Comparison of ENCODE assay signal across 8 mouse cellular contexts in genomic region chr1:87270641-87271467, GRCm38 (mm10). TPM values are rescaled to one million over a fixed set of nuclear protein-coding genes. Genes with fewer than 3 reads are reported as not detected.
DNase-seq lines count a peak whose midpoint lies in the region; TF ChIP-seq lines count a peak whose summit lies in the region.

No protein-coding gene starts in this region.

- TF ChIP-seq CTCF in brain, embryonic 14.5 days (IDR thresholded peaks at IDR 0.05; ENCODE audit: borderline replicate concordance, extremely low read depth, insufficient read depth, insufficient read length): no peak

- TF ChIP-seq POLR2A in brain, embryonic 14.5 days (IDR thresholded peaks at IDR 0.05; ENCODE audit: borderline replicate concordance, extremely low read depth, insufficient read depth, insufficient read length, poor library complexity, severe bottlenecking): no peak

- DNase-seq in adrenal gland, postnatal 10 days: peak; percentile 50
- no peak for DNase-seq in adrenal gland, adult 18-20 months (ENCODE audit: low spot score in 2 of 2)
- peak; percentile 57 for DNase-seq in brain, embryonic 14.5 days (ENCODE audit: low read depth)
- peak; percentile 64 for DNase-seq in gastrocnemius, postnatal 25 days
- peak; percentile 42 for DNase-seq in kidney, postnatal 10 days
- peak; percentile 63 for DNase-seq in testis, postnatal 10 days (ENCODE audit: low spot score)
- no peak for DNase-seq in cerebellum, postnatal 4 days (ENCODE audit: low spot score in 2 of 2)
- DNase-seq in left cerebral cortex, adult 18-20 months (ENCODE audit: low spot score in 2 of 2): no peak

RNA-seq across cellular contexts. Expression of gene Efhd1, which starts 6.7 kb away (rescaled TPM):
- 100 to 1,000 TPM; 121 to 185 TPM for total RNA-seq in adrenal gland, postnatal 10 days (2021)
- total RNA-seq in adrenal gland, adult 18-20 months (2021): 100 to 1,000 TPM; 329 to 423 TPM
- 1.2 and 1.5 TPM in 2 replicates for polyA plus RNA-seq in brain, embryonic 14.5 days (2012; rRNA removed)
- total RNA-seq in gastrocnemius, postnatal 25 days (2021): 1 to 10 TPM; 6.4 to 8.5 TPM
- total RNA-seq in left cerebral cortex, adult 18-20 months (2021): 10 to 100 TPM; 12.6 to 14.7 TPM

RNA-seq across cellular contexts. Expression of gene Gigyf2, which starts 55.9 kb away (rescaled TPM):
- total RNA-seq in adrenal gland, postnatal 10 days (2021): 10 to 100 TPM; 57.5 to 70.6 TPM
- total RNA-seq in adrenal gland, adult 18-20 months (2021): 100 to 1,000 TPM in 1 of 2 experiments, 10 to 100 TPM in 1; 79.7 to 101 TPM
- 58.2 and 75.1 TPM in 2 replicates for polyA plus RNA-seq in brain, embryonic 14.5 days (2012; rRNA removed)
- 10 to 100 TPM; 31.6 to 34.7 TPM for total RNA-seq in gastrocnemius, postnatal 25 days (2021)
- 100 to 1,000 TPM; 133 to 144 TPM for total RNA-seq in left cerebral cortex, adult 18-20 months (2021)

RNA-seq across cellular contexts. Expression of gene Eif4e2, which starts 57.1 kb away (rescaled TPM):
- 10 to 100 TPM; 90.6 to 91.7 TPM for total RNA-seq in adrenal gland, postnatal 10 days (2021)
- 10 to 100 TPM; 76.6 to 85.7 TPM for total RNA-seq in adrenal gland, adult 18-20 months (2021)
- polyA plus RNA-seq in brain, embryonic 14.5 days (2012; rRNA removed): 52.7 and 79.7 TPM in 2 replicates
- total RNA-seq in gastrocnemius, postnatal 25 days (2021): 10 to 100 TPM; 49.6 to 51.7 TPM
- 10 to 100 TPM; 57.5 to 58.6 TPM for total RNA-seq in left cerebral cortex, adult 18-20 months (2021)

Comparison
In these comparisons a context has a peak if more than half of its experiments do, and no peak if none do; other contexts are left out.
1. DNase-seq: peak in adrenal gland, postnatal 10 days (single experiment), brain, embryonic 14.5 days (single experiment), gastrocnemius, postnatal 25 days (single experiment), kidney, postnatal 10 days (single experiment) and testis, postnatal 10 days (single experiment); none in adrenal gland, adult 18-20 months (0 of 2), cerebellum, postnatal 4 days (0 of 2) and left cerebral cortex, adult 18-20 months (0 of 2).
2. RNA of gene Efhd1, which starts 6.7 kb away (total RNA-seq): 329 to 423 TPM in adrenal gland, adult 18-20 months and 121 to 185 TPM in adrenal gland, postnatal 10 days; 12.6 to 14.7 TPM in left cerebral cortex, adult 18-20 months and 6.4 to 8.5 TPM in gastrocnemius, postnatal 25 days; every median in the first group is over 4 times any median in the second.